Mouse (Mus musculus) embryo, embryonic 11.5 days (tissue): ENCODE results near the gene Vti1a.

ENCODE experiments used
- DNase-seq: peaks from one replicate; pipeline ENCODE4 v3.0.0-alpha.2; 2012; ENCODE audit warnings: low read depth, low spot score

The Vti1a gene

DNA sequence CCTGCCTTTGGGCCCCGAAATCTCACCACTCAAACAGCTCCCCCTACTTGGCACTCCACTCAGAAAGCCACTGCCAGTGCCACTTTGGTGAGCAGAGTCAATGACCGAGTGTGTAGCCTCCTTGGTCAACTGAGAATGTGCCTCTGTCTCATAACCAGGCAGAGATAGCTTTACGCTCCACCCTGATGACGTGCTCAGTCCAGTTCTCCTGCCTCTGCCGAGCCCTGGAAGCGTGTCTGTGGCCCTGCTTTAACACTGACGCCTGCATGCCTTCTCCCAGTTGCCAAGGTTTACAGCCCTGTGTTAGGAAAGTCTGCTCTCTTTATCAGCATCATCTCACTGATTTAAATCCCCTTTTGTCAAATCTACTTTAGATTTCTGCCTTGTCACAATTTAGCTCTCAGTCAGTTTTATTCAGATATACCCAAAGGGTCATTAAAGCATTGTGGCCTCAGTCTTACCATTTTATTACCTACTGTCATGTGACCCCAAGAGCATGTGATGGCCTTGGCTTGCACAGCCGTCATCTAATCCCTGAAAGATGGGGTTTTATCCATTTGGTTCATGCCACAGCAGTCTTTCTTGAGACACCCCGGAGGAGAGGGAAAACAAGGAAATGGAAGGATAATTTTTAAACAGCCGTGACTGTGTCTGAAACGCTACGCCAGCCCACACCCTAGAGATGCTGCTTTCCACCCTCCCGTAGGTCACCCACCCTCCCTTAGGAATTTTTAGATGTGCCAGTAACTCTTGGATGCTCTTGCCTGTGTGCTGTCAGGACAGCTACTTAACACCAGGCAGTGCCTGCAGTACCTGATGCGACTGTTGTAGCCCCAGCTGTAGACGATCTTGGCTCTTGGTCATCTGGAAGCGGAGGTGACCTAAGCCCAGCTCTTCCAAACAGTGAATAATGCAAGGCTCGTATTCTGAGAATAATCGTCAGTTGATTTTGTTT lies 269.5 kb downstream of the Vti1a start:
- no peak for DNase-seq

DNA sequence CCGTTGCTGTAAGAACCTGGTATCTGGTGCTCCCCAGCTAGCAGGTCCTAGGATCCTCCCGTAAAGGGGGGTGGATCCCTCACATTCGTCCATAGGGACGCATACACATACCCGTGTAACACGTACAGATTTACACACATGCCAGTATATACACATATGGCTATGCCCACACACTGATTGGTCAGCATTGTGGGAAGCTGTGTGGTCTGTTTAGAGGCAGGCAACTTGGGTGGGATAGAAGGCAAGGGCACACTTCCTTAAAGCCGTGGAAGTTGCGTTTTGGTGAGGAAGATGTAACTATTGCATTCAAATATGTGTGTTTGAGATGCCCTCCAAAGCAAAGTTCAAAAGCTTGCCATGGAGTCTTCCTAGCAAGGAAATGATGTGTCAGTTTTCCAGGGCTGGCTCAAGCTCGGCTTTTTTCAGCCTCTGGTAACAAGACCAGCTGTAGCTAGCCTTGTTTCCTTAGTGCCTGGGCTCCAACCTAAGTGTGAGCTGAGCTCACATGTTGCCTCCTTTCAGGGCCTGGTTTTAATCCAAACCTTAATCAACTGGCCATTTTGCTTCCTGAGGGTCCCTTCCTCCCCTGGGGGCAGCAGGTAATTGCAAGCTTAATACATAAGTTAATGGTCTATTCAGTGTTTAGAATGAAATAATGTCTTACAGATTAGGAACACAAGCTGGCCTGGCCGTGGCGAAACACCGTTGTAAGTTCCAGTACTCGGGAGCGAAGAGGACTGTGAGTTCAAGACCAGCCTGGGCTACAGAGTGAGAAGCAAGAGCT lies 271.7 kb downstream of the Vti1a start:
- no peak for DNase-seq

DNA sequence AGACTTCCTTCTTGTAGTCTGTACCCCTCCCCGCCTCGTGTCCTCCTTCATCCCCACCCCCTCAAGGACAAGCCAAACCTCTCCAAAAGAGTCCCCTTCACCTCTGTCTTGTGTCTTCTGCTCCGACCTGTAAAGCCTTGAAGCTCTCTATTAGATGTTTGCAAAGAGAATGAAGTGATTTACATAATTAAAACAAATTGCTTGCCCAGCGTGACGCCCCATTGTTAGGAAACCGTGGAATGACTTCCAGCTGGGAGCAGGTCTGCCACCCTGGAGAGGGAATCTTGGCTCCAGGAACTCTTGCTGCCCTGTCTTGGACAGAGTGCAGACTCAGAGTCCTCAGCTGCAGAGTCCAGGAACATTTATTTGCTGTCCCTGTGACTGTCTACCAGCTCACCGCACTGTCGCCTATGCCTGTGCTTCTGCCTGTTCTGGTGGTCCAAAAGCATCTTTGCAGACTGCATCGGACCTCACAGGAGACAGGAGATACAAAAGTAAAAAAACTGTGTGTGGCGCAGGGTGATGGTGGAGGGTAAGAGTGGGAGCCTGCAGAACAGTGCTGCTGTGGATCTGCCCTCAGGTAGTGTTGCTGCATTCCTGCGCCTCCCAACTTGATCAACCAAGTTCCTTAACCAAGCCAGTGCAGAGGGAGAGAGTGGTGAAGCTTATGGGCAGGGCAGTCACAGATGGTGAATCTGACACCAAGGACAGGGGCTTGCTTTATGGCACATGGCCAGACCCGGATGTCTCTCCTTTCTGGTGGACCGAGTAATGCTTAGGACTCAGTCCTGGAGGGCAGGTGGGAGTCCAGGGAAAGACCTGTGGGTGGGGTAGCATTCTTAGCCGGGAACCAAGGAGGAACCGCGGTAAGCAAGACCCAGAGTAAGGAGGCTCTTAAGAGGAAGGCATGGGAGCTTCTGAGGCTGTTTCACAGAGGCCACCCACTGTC lies 273.1 kb downstream of the Vti1a start:
- no peak for DNase-seq

DNA sequence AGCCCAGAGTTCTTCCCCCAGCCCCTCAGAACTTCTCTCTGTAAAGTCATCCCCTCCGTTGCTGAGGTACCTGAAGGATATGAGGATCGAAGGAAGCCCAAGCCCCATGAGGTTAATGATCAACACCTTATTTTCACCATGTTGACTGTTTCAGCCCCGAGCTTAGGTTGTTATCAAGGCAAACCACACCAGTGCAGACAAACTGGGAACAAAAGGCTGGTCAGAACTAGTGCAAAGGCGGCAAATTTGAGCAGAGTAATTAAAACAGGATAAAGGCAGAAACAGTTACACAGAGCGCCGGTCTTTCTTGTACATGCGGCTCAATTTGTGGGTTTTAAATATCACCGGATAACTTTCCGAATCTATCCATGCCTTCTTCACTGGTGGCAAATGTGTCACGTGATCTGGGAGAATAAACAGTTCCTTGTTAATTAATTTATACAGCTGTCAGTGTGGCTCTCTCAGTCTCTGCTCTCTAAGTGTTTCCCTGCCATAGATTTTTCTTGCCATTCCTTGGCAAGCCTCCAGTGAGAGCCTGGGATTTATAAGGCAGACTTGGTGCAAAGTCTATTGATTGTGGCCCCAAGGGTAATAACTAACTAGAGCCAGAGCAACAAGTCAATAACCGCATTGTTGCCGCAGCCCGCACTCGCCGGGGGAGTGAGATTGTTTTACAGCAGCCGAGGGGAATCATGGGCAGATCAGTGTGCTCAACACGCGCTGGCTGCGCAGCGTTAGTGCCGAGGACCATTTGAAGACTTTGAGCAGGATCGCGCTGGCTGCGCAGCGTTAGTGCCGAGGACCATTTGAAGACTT lies 277.0 kb downstream of the Vti1a start:
- peak; percentile 61 for DNase-seq

DNA sequence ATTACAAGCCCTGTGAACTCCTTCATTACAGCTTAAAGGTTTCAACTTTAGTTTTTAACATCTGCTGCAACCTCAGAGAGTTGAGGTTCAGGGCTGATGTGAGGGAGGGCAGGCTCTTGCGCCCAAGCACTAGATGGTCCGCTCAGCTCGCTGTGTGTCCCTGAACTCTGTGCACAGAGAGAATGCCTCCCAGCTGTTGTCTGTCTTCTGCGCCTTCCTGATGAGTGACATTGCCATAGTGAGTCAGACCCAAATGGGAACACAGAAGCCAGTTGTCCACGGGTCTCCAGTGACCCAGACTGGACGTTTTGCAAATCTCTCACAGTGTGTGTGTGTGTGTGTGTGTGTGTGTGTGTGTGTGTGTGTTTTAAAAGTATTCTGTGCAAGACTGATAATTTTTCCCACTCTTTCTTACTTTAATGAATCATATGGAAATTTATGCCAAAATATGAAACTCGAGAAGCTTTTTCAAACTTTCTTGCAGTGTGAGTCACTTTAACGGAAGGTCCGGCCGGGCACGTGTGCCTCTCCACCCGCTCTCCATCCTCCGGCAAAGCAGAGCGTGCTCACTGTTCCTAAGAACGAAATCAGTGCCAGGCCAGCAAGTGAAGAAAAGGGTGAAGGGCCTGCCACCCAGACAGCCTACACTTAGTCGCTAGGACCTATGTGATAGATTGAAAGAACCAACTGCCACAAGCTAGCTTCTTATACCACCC lies 277.8 kb downstream of the Vti1a start:
- DNase-seq, result no peak

DNA sequence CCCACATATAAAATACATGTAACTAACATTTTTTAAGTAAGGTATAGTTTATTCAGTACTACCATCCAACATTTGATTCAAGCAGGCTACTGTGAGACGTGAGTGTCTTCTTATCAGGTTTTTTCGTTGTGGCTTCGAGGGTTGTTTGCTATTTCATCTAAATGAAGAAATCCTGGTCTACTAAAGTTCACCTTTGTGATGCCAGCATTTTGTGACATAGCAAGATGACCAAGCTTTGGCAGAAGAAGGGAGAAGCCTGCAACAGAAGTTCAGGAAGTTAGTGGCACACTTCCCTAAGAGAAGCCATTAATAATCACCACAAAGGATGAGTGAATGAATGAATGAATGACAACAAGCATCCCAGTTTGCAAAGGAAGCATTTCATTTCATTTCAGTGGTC lies 278.4 kb downstream of the Vti1a start:
- DNase-seq, result no peak

DNA sequence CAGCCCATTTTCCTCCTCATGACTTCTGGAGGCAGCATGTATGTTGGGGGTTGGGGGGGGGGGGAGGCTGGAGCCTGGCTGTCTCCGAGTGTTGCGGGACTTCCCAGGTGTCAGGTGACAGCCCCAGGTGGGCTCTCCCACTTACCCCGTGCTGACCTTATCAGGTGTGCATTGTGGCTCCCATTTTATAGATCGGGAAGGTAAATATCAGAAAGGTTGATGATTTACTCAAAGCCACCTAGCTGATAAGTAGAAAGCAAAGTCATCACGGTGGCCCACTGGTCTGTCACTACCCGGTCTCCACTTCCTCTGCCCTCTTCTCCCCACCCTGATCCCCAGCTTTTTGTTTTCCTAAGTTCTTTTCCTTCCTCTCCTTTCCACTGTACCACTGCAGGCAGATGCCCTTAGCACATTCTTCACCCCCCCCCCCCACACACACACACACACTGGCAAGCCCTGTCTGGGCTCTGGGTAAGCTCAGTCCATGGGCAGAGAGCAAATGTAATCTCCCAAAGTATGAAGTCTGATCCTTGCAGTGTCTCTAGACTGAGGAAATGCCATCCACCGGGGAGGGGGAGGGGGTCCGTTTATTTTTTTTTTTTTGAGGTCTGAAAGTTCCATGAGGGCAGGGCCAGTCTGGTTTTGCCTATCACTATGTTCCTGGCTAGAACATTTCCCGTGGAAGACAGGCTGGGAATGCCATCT lies 280.0 kb downstream of the Vti1a start:
- DNase-seq, result no peak

DNA sequence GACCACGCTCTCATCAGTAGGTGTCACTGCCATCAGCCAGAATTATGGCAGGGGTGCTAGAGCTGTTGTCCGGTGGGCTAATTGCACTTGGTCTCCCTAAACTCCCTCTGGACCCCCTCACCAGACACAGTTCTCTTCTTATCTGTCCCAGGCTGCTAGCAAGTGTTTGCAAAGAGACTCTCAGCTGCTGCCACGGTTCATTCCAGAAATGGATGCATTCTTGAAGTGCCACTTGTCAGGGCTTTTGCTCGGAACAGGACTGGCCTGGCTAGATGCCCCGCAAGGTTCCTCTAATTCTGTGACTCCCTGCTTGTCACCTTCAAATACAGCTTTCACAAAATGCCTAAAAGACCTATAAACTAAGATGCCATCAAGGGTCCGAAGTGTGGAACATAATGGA lies 280.7 kb downstream of the Vti1a start:
- DNase-seq, result no peak

DNA sequence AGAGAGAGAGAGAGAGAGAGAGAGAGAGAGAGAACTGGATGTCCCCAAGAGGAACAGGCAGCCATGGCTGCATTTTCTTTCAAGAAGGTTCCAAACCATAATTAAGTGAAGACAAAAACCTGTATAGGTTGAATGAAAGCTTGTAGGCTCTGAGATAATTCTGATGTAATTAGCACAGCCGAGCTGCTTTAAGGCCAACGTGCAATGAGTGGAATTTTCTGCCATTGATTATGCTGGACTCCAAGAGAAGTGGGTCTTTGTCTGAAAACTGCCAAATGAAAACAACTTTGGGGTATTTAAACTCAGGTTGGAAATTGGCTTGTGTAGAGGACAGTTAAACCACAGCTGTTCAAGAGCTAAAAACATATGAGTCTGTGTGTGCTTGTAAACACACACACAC lies 281.2 kb downstream of the Vti1a start:
- DNase-seq, result no peak

DNA sequence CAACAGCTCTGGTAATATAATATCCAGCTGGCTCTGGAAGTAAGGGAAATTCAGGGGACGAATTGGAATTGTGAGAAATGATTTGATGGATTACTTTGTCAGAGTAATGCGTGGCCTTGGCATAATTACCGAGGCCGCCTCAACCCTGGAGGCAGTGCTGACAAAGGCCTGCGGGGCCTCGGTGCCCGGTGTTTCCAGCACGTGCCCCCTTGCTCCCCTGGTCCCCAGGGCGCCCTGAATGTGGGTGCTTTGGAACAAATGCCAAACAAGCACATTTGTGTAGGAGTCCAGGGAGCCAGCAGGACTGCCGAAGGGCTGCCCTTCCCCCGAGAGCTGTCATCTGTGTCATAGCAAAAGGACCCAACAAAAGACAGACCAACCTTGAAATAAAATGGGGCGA lies 281.9 kb downstream of the Vti1a start:
- no peak for DNase-seq

DNA sequence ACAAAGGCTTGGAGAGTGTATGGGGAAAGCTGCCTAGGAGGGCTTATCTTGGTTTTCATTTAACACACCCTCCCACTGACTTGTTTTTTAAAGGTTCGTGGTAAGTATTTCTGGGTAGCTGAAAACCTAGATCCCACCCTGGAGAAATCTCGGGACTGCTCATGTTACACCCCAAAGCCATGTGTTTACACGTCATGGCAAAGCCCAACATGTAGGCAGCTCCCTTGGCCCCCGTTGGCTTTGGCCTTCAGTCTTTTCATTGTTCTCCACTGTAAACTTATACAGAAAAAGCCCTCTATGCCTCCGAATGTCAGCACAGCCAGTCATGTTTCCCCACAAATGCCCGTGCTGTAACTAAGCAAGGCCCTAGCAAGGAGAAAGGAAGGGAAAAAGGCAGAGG lies 283.0 kb downstream of the Vti1a start:
- DNase-seq, result no peak

DNA sequence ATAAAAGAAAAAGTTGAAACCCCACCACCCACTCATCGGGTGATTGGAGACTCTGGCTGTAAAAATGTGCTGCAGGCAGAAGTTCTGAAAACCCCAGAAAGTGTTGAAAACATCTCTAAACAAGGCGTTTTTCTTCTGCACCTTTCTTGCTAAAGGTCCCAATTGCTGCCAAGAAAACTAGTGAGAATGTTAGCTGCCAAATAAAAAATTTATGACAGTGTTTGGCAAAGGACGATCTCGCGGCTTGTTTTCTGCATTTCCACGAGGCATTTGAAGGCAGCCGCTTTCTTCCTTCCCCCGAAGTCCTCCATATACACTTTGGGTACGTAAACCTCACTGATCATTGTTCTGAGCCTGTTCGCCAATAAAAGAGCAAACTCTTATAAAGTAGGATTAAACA lies 291.6 kb downstream of the Vti1a start:
- no peak for DNase-seq

DNA sequence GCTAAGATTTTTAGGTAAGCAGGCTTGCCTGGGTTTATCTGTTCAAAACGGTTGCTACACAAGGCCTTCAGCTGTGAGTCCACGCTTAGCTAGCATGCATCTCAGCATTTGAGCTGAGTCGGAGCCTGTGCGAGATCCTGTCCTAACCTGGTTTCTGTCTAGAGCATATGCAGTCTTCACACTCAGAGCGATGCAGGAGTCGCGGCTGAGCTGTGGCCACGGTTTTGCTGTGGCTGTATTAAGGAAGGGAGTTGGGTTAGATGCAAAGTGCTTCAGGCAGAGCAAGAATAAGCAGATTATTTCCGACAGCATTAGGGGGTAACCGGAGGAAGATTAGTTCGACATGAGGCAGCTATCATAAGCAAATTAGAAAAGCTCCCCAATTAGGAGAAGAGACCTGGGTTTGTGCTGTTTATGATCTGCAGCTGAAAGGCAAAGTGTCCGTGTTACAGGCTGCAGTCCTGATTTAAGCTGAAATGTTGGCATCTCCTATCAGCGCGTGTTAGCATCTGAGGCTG lies 292.8 kb downstream of the Vti1a start:
- DNase-seq, result no peak

DNA sequence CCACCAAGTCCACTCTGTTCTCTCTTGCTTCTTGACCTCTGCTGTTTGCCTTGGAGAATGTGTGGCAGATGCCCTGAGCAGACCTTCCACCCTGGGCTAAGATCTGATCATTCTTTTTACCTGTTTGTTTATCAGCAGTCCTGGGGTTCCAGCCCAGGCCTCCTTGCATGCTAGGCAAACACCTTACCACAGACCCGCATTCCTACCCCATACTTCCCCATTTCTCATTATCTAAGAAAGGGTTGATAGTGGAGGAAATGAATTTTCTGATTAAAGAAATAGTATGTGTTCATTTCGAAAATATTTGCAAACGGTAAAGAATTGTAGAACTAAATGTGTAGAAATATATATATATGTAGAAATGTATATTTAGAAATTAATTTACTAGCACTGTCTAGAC lies 293.7 kb downstream of the Vti1a start:
- DNase-seq, result no peak

DNA sequence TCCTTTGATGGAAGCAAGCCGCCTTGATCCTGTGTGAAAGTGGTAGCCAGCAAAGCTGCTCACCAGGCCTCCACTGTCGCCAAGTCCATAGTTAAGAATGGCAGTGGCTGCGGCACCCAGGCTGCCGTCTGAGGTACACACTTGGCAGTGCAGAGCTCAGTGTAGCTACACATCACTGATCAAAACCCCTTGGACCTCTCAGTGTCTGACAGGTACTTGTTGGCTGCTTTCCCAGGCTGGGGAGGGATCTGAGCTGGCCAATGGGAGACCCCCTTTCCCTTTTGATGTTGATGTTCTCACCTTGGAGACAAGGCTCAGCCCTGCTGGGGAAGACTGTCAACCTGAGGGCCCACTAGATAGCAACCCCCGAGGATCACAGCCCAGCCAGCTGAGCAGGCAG lies 299.6 kb downstream of the Vti1a start:
- no peak for DNase-seq

DNA sequence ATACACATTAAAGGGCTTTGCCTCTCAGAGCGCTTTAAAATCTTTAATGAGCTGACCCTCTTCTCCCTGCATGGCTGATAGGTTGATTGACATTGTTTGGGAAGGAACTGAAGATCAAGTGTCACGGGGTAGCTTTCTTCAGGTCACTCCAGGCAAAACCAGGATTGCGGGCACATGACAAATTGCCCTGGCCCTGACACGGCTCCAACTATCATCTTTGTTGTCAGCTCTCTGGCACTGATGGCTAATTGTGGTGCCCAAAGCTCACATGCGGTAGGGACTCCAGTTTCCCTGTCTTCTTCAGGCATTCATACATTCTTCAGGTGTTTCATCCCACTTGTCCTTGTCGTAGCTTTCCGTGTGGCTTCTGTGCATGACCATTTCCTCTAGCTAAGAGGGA lies 300.2 kb downstream of the Vti1a start:
- no peak for DNase-seq

DNA sequence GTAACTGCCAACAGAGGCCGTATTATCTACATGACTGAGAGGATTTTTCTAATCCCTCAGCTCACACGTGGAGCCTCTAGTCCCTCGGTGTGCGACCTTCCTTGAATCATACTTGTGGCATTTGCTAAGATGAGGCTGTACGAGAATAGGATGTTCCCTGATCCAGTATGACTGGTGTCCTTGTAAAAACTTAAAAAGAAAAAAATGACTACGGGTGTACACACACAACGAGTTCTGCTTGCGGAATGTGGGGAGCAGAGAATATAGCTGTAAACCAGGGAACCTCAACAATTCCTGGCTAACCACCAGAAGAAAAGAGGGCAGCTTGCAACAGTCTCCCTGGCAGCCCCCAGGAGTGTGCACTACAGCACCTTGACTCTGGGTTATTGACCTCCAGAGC lies 300.8 kb downstream of the Vti1a start:
- DNase-seq, result no peak

DNA sequence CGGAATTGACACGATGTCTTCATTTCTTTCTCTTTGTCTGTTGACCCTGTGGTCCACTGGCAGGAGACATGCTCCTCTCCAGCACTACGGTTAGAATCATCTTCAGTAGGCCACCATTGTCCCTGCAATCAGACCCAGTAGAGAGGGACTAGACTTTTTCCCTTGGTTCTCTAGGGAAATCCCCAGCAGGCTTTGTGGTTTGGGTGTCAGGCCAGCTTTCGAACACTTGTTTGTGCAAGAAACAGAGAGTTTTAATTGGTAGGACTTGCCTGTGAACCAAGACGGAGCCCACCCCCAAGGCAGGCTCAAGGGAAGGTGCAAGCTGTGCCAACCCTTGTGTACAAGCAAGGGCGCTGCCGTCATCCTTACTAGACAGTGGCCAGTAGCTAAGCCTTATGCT lies 302.5 kb downstream of the Vti1a start:
- no peak for DNase-seq

DNA sequence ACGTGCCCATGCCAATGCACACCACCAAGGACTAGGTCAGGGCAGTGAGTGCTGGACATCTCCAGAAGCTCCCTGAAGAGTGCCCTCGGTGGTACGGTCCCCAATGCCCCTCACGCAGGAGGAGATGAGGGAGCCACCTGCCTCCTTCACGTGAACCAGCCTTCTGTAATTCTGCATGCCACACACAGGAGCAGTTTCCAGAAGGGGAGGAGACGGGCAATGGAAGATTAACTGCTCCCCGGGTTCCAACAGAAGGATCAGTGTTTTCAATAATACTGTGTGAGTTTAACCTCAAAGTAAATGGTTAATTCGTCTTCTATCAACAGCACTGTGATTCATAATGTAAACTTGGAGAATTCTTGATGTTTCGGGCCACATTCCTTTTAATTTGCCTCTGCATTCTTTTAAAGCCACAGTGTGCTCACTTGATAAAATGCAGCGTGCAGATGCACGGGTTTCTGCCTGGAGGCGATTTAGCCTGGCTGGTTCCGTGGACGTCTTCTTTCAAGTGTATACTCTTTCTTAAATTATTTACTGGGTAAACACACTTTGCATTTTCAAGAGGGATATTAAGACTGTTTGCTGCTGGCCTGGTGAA lies 304.4 kb downstream of the Vti1a start:
- DNase-seq, result no peak
